Comparison of ENCODE assay signal across 9 mouse cellular contexts in genomic region chr16:57177254-57177653, GRCm38 (mm10). TPM values are rescaled to one million over a fixed set of nuclear protein-coding genes. Genes with fewer than 3 reads are reported as not detected.
DNase-seq lines count a peak whose midpoint lies in the region; ATAC-seq and TF ChIP-seq lines count a peak whose summit lies in the region.
"Had no signal": no experiment of that assay in that cellular context is flagged by ENCODE, and none has a peak within 500 bp of the region (broad histone marks: within the 10 kb centered on the region; RNA-seq: fewer than 3 reads in every experiment).

No protein-coding gene starts in this region.

- no peak for ATAC-seq in kidney, embryonic 15.5 days (replicated peaks; ENCODE audit: low FRiP score)
- ATAC-seq in heart, postnatal 0 days (ENCODE audit: insufficient read depth, low read depth), result no peak

- peak; percentile 47 for DNase-seq in kidney, adult 11 months
- peak; percentile 60 for DNase-seq in CH12.LX (ENCODE audit: extremely low read depth)
- peak; percentile 68 for DNase-seq in ZHBTc4 (ENCODE audit: low read depth, low spot score)
- peak; percentile 67 for DNase-seq in heart, postnatal 0 days (ENCODE audit: low spot score)
- peak; percentile 51 for DNase-seq in lung, postnatal 25 days (ENCODE audit: low spot score)
- peak; percentile 53 for DNase-seq in thymus, postnatal 14 days
- no peak for DNase-seq in urinary bladder, postnatal 10 days (ENCODE audit: low spot score)

- peaks cover 60% of the 10 kb centered on the region for H3K36me3 ChIP-seq in kidney, embryonic 15.5 days
- H3K36me3 ChIP-seq in CH12.LX (replicated peaks in 1 of 2; ENCODE audit: control insufficient read depth in 1 of 2, insufficient read depth in 1 of 2, low read length in 1 of 2), result peaks cover 35 to 75% of the 10 kb centered on the region in 2 experiments
- peaks cover 47% of the 10 kb centered on the region for H3K36me3 ChIP-seq in heart, postnatal 0 days (replicated peaks; ENCODE audit: control insufficient read depth, insufficient read depth, low read length)

- no peak for TF ChIP-seq EP300 in CH12.LX (IDR thresholded peaks at IDR 0.05; ENCODE audit: low read length)
- TF ChIP-seq EP300 in heart, postnatal 0 days (IDR thresholded peaks at IDR 0.05; ENCODE audit: low read depth), result no peak

- no peak overlapping the region for H3K9ac ChIP-seq in kidney, embryonic 15.5 days
- no peak overlapping the region for H3K9ac ChIP-seq in CH12.LX (ENCODE audit: insufficient read depth, low read depth)
- no peak overlapping the region for H3K9ac ChIP-seq in heart, postnatal 0 days (replicated peaks; ENCODE audit: low read depth, low read length)

- no peaks in the 10 kb centered on the region for H3K79me2 ChIP-seq in CH12.LX (replicated peaks; ENCODE audit: control insufficient read depth, extremely low read depth, insufficient read depth, poor library complexity, severe bottlenecking)

- no peaks in the 10 kb centered on the region for H3K9me3 ChIP-seq in kidney, embryonic 15.5 days (replicated peaks)
- H3K9me3 ChIP-seq in CH12.LX (replicated peaks; ENCODE audit: low read length), result peaks cover 4% of the 10 kb centered on the region
- H3K9me3 ChIP-seq in heart, postnatal 0 days (replicated peaks; ENCODE audit: control insufficient read depth, low read length), result no peaks in the 10 kb centered on the region
- H3K9me3 ChIP-seq: megakaryocyte, embryonic 14.5 days had no signal

- no peaks in the 10 kb centered on the region for H3K27me3 ChIP-seq in kidney, embryonic 15.5 days
- no peaks in the 10 kb centered on the region for H3K27me3 ChIP-seq in CH12.LX (replicated peaks)
- no peaks in the 10 kb centered on the region for H3K27me3 ChIP-seq in heart, postnatal 0 days (ENCODE audit: control insufficient read depth, insufficient read depth, low read length)
- H3K27me3 ChIP-seq: megakaryocyte, embryonic 14.5 days had no signal

- TF ChIP-seq RAD21 in CH12.LX (IDR thresholded peaks at IDR 0.05; ENCODE audit: low read depth, low read length), result peak; percentile 77

- TF ChIP-seq CTCF in CH12.LX (conservative IDR thresholded peaks at IDR 0.05 in 1 of 2, IDR thresholded peaks at IDR 0.05 in 1 of 2; ENCODE audit: low read depth in 2 of 2, low read length in 2 of 2), result peak; percentile 76 to 85
- TF ChIP-seq CTCF in heart, postnatal 0 days (IDR thresholded peaks at IDR 0.05; ENCODE audit: low read depth), result peak; percentile 61

- dilution Hi-C loops in CH12.LX (cut with MboI; ENCODE audit: extremely low pct_ligation_motif_present, extremely low pct_unique_long_range_greater_than_20kb, low sequenced_read_pairs), result no loop called here

- 78% methylated on average over 2 of the region's 2 CpGs for WGBS in kidney, embryonic 15.5 days
- WGBS in heart, postnatal 0 days, result 61% methylated on average over 2 of the region's 2 CpGs

- no peak overlapping the region for H3K4me3 ChIP-seq in kidney, embryonic 15.5 days (replicated peaks)
- H3K4me3 ChIP-seq in CH12.LX (replicated peaks in 1 of 3; ENCODE audit: low read depth in 2 of 3, low read length in 2 of 3, poor library complexity in 1 of 3), result no peak overlapping the region
- no peak overlapping the region for H3K4me3 ChIP-seq in heart, postnatal 0 days (ENCODE audit: low read depth, low read length)

- in situ Hi-C loops in CH12.LX (cut with MboI; ENCODE audit: low pct_ligation_motif_present, low pct_unique_long_range_greater_than_20kb, low sequenced_read_pairs), result no loop called here

- H3K27ac ChIP-seq in kidney, embryonic 15.5 days, result no peak overlapping the region
- H3K27ac ChIP-seq in CH12.LX (ENCODE audit: insufficient read depth, low read depth), result no peak overlapping the region
- no peak overlapping the region for H3K27ac ChIP-seq in heart, postnatal 0 days (ENCODE audit: low read depth)

- H3K4me1 ChIP-seq in kidney, embryonic 15.5 days, result no peaks in the 10 kb centered on the region
- H3K4me1 ChIP-seq in CH12.LX (ENCODE audit: control insufficient read depth in 1 of 2, insufficient read depth in 2 of 2), result peaks cover 9 to 23% of the 10 kb centered on the region in 2 experiments
- H3K4me1 ChIP-seq in heart, postnatal 0 days (ENCODE audit: control insufficient read depth, insufficient read depth), result no peaks in the 10 kb centered on the region

- TF ChIP-seq POLR2A in CH12.LX (IDR thresholded peaks at IDR 0.05; ENCODE audit: low read depth, low read length), result no peak

- no peak overlapping the region for H3K4me2 ChIP-seq in kidney, embryonic 15.5 days
- no peak overlapping the region for H3K4me2 ChIP-seq in CH12.LX (ENCODE audit: insufficient read depth, low read depth, poor library complexity, severe bottlenecking)
- no peak overlapping the region for H3K4me2 ChIP-seq in heart, postnatal 0 days (ENCODE audit: low read depth, low read length)

TF ChIP-seq in CH12.LX, 34 proteins besides CTCF, POLR2A, EP300 and RAD21:
- TF ChIP-seq JUN (IDR thresholded peaks at IDR 0.05; ENCODE audit: insufficient read depth, low read depth, low read length) (no peak), MXI1 (IDR thresholded peaks at IDR 0.05; ENCODE audit: low read depth, low read length) (no peak), E2F4 (IDR thresholded peaks at IDR 0.05; ENCODE audit: insufficient replicate concordance, low read depth, low read length) (no peak), MAFK (IDR thresholded peaks at IDR 0.05; ENCODE audit: insufficient replicate concordance, low read length) (no peak), USF1 (IDR thresholded peaks at IDR 0.05; ENCODE audit: low read depth, low read length) (no peak), UBTF (IDR thresholded peaks at IDR 0.05; ENCODE audit: low read depth, low read length) (no peak), BHLHE40 (IDR thresholded peaks at IDR 0.05; ENCODE audit: low read depth, low read length) (no peak), ETS1 (conservative IDR thresholded peaks at IDR 0.05; ENCODE audit: low read depth, low read length) (no peak), MEF2A (IDR thresholded peaks at IDR 0.05; ENCODE audit: borderline replicate concordance, low read depth, low read length) (no peak), ZMIZ1 (IDR thresholded peaks at IDR 0.05; ENCODE audit: low read depth, low read length) (no peak), SIN3A (IDR thresholded peaks at IDR 0.05; ENCODE audit: low read length) (no peak), MAX (IDR thresholded peaks at IDR 0.05; ENCODE audit: low read length) (no peak), ELF1 (IDR thresholded peaks at IDR 0.05; ENCODE audit: low read depth, low read length) (no peak), MYC (IDR thresholded peaks at IDR 0.05; ENCODE audit: low read depth, low read length) (peak; percentile 39; the same call in 1 of the 2 replicates), POLR2AphosphoS2 (IDR thresholded peaks at IDR 0.05; ENCODE audit: low read depth, low read length) (no peak), NELFE (IDR thresholded peaks at IDR 0.05; ENCODE audit: low read depth, low read length) (no peak), ZC3H11A (IDR thresholded peaks at IDR 0.05; ENCODE audit: low read depth, low read length) (no peak), CHD1 (IDR thresholded peaks at IDR 0.05; ENCODE audit: low read depth, low read length) (no peak), ZKSCAN1 (IDR thresholded peaks at IDR 0.05; ENCODE audit: borderline replicate concordance, low read depth, low read length) (no peak), RCOR1 (conservative IDR thresholded peaks at IDR 0.05; ENCODE audit: low read depth, low read length) (no peak), TCF12 (IDR thresholded peaks at IDR 0.05; ENCODE audit: low read depth, low read length) (no peak), MAZ (IDR thresholded peaks at IDR 0.05; ENCODE audit: low read depth, low read length) (no peak), ZNF384 (IDR thresholded peaks at IDR 0.05; ENCODE audit: low read depth, low read length) (peak; percentile 83), GABPA (IDR thresholded peaks at IDR 0.05; ENCODE audit: insufficient replicate concordance, low read depth, low read length) (no peak), SMC3 (IDR thresholded peaks at IDR 0.05; ENCODE audit: low read depth, low read length) (peak; percentile 58), PAX5 (IDR thresholded peaks at IDR 0.05; ENCODE audit: low read length) (no peak), JUND (conservative IDR thresholded peaks at IDR 0.05; ENCODE audit: low read depth, low read length) (no peak)
TF ChIP-seq in CH12.LX: peak in this region for 3.

RNA-seq across cellular contexts. Expression of gene Nit2, which starts 10.1 kb away (rescaled TPM):
- 100 and 104 TPM in 2 replicates for polyA plus RNA-seq in kidney, embryonic 15.5 days (2015; fragmentation: Nextera tagmentation; extraction: Ambion mirVana)
- total RNA-seq in CH12.LX (2012; rRNA removed) (59.4 and 60.1 TPM in 2 replicates), CH12.LX (2014; rRNA removed) (90.9 and 93.3 TPM in 2 replicates)
- polyA plus RNA-seq in CH12.LX (2012; ENCODE audit: insufficient read length, low read depth), result 71.8 and 84.4 TPM in 2 replicates
- 21.1 and 40.3 TPM in 2 replicates for total RNA-seq in heart, postnatal 0 days (2014; rRNA removed; ENCODE audit: low replicate concordance)
- polyA plus RNA-seq in heart, postnatal 0 days (2015; fragmentation: Nextera tagmentation; extraction: Ambion mirVana), result 54.1 and 54.8 TPM in 2 replicates

RNA-seq across cellular contexts. Expression of gene Tbc1d23, which starts 54.0 kb away (rescaled TPM):
- 22.5 and 25.6 TPM in 2 replicates for polyA plus RNA-seq in kidney, embryonic 15.5 days (2015; fragmentation: Nextera tagmentation; extraction: Ambion mirVana)
- total RNA-seq in CH12.LX (2012; rRNA removed) (21.2 and 24.4 TPM in 2 replicates), CH12.LX (2014; rRNA removed) (38.8 and 42.5 TPM in 2 replicates)
- polyA plus RNA-seq in CH12.LX (2012; ENCODE audit: insufficient read length, low read depth), result 24.7 and 31.5 TPM in 2 replicates
- total RNA-seq in heart, postnatal 0 days (2014; rRNA removed; ENCODE audit: low replicate concordance), result 19.3 and 40.9 TPM in 2 replicates
- polyA plus RNA-seq in heart, postnatal 0 days (2015; fragmentation: Nextera tagmentation; extraction: Ambion mirVana), result 13.4 and 13.6 TPM in 2 replicates

RNA-seq across cellular contexts. Expression of gene Tomm70a, which starts 55.8 kb away (rescaled TPM):
- polyA plus RNA-seq in kidney, embryonic 15.5 days (2015; fragmentation: Nextera tagmentation; extraction: Ambion mirVana), result 43.6 and 45.7 TPM in 2 replicates
- total RNA-seq in CH12.LX (2012; rRNA removed), result 112 and 127 TPM in 2 replicates
- 194 and 216 TPM in 2 replicates for total RNA-seq in CH12.LX (2014; rRNA removed)
- polyA plus RNA-seq in CH12.LX (2012; ENCODE audit: insufficient read length, low read depth), result 129 TPM in 2 replicates
- 53.5 and 56.8 TPM in 2 replicates for total RNA-seq in heart, postnatal 0 days (2014; rRNA removed; ENCODE audit: low replicate concordance)
- 29.7 and 35.7 TPM in 2 replicates for polyA plus RNA-seq in heart, postnatal 0 days (2015; fragmentation: Nextera tagmentation; extraction: Ambion mirVana)
